Comparison of ENCODE assay signal across 25 mouse cellular contexts in genomic region chr19:10656058-10656457, GRCm38 (mm10). TPM values are rescaled to one million over a fixed set of nuclear protein-coding genes. Genes with fewer than 3 reads are reported as not detected.
A peak's percentile ranks its signal among the peaks of the same experiment; 100 is the strongest.
DNase-seq lines count a peak whose midpoint lies in the region; ATAC-seq and TF ChIP-seq lines count a peak whose summit lies in the region.
"Had no signal": no experiment of that assay in that cellular context is flagged by ENCODE, and none has a peak within 500 bp of the region (broad histone marks: within the 10 kb centered on the region; RNA-seq: fewer than 3 reads in every experiment).

No protein-coding gene starts in this region.

- peak overlapping the region; percentile 56; the same call in 1 of the 2 replicates for H3K27ac ChIP-seq in limb, embryonic 12.5 days
- no peak overlapping the region for H3K27ac ChIP-seq in limb, embryonic 10.5 days
- peak overlapping the region; percentile 61 for H3K27ac ChIP-seq in limb, embryonic 14.5 days (replicated peaks; ENCODE audit: low read depth, low read length)
- peak overlapping the region; percentile 21 for H3K27ac ChIP-seq in liver, embryonic 14.5 days
- H3K27ac ChIP-seq: hindbrain, embryonic 15.5 days; midbrain, embryonic 13.5 days had no signal

- TF ChIP-seq POLR2A in limb, embryonic 14.5 days (IDR thresholded peaks at IDR 0.05; ENCODE audit: borderline replicate concordance, extremely low read depth, insufficient read depth, insufficient read length), result no peak

- ATAC-seq in limb, embryonic 12.5 days (ENCODE audit: insufficient number of reproducible peaks, insufficient read depth, low FRiP score, low TSS enrichment, low read depth), result no peak
- ATAC-seq in limb, embryonic 14.5 days (ENCODE audit: low FRiP score, low read depth), result peak; percentile 82
- ATAC-seq in liver, embryonic 14.5 days (ENCODE audit: insufficient read depth), result no peak
- ATAC-seq: forebrain, postnatal 0 days; midbrain, embryonic 13.5 days had no signal

- H3K4me1 ChIP-seq in limb, embryonic 12.5 days (replicated peaks), result peaks cover 8% of the 10 kb centered on the region; the same call in 1 of the 2 replicates
- H3K4me1 ChIP-seq in limb, embryonic 10.5 days, result peaks cover 7% of the 10 kb centered on the region
- peaks cover 13% of the 10 kb centered on the region for H3K4me1 ChIP-seq in limb, embryonic 14.5 days (ENCODE audit: control insufficient read depth, insufficient read depth, low read length)
- H3K4me1 ChIP-seq in liver, embryonic 14.5 days (replicated peaks; ENCODE audit: control insufficient read depth in 2 of 2, insufficient read depth in 2 of 2, low read length in 1 of 2), result peaks cover 40 to 58% of the 10 kb centered on the region in 2 experiments
- H3K4me1 ChIP-seq: hindbrain, embryonic 15.5 days; midbrain, embryonic 13.5 days had no signal

- no peaks in the 10 kb centered on the region for H3K36me3 ChIP-seq in limb, embryonic 12.5 days
- no peaks in the 10 kb centered on the region for H3K36me3 ChIP-seq in limb, embryonic 10.5 days
- H3K36me3 ChIP-seq in limb, embryonic 14.5 days (ENCODE audit: control insufficient read depth, insufficient read depth, low read length), result no peaks in the 10 kb centered on the region
- H3K36me3 ChIP-seq in liver, embryonic 14.5 days (replicated peaks; ENCODE audit: control insufficient read depth, insufficient read depth, low read depth), result no peaks in the 10 kb centered on the region
- H3K36me3 ChIP-seq: hindbrain, embryonic 15.5 days; midbrain, embryonic 13.5 days had no signal

- no peaks in the 10 kb centered on the region for H3K9me3 ChIP-seq in limb, embryonic 12.5 days
- no peaks in the 10 kb centered on the region for H3K9me3 ChIP-seq in limb, embryonic 10.5 days (replicated peaks)
- no peaks in the 10 kb centered on the region for H3K9me3 ChIP-seq in limb, embryonic 14.5 days (ENCODE audit: control insufficient read depth, low read length)
- no peaks in the 10 kb centered on the region for H3K9me3 ChIP-seq in liver, embryonic 14.5 days (ENCODE audit: control insufficient read depth, low read length)
- H3K9me3 ChIP-seq: hindbrain, embryonic 15.5 days; midbrain, embryonic 13.5 days had no signal

- H3K4me2 ChIP-seq in limb, embryonic 12.5 days, result no peak overlapping the region
- H3K4me2 ChIP-seq in limb, embryonic 14.5 days (replicated peaks; ENCODE audit: low read depth, low read length, severe bottlenecking), result no peak overlapping the region
- H3K4me2 ChIP-seq in liver, embryonic 14.5 days (ENCODE audit: low read depth), result no peak overlapping the region
- H3K4me2 ChIP-seq: hindbrain, embryonic 15.5 days; lung, embryonic 14.5 days; midbrain, embryonic 13.5 days had no signal

- TF ChIP-seq EP300 in liver, embryonic 14.5 days (IDR thresholded peaks at IDR 0.05; ENCODE audit: low read depth), result no peak

- no peaks in the 10 kb centered on the region for H3K27me3 ChIP-seq in limb, embryonic 12.5 days
- H3K27me3 ChIP-seq in limb, embryonic 10.5 days (ENCODE audit: low read depth, poor library complexity, severe bottlenecking), result no peaks in the 10 kb centered on the region
- H3K27me3 ChIP-seq in limb, embryonic 14.5 days (ENCODE audit: control insufficient read depth, insufficient read depth, low read length), result no peaks in the 10 kb centered on the region
- no peaks in the 10 kb centered on the region for H3K27me3 ChIP-seq in liver, embryonic 14.5 days (ENCODE audit: control insufficient read depth, insufficient read depth, low read length)
- H3K27me3 ChIP-seq: hindbrain, embryonic 15.5 days; midbrain, embryonic 13.5 days had no signal

- no peak overlapping the region for H3K4me3 ChIP-seq in limb, embryonic 12.5 days (replicated peaks)
- H3K4me3 ChIP-seq in limb, embryonic 10.5 days, result no peak overlapping the region
- H3K4me3 ChIP-seq in limb, embryonic 14.5 days (replicated peaks; ENCODE audit: low read length), result no peak overlapping the region
- H3K4me3 ChIP-seq in liver, embryonic 14.5 days (ENCODE audit: insufficient read depth in 1 of 2, low read depth in 2 of 2, low read length in 2 of 2), result no peak overlapping the region
- H3K4me3 ChIP-seq: hindbrain, embryonic 15.5 days; midbrain, embryonic 13.5 days had no signal

- no peak for DNase-seq in limb, embryonic 10.5 days (ENCODE audit: low spot score)
- DNase-seq in limb, embryonic 14.5 days (ENCODE audit: low spot score), result peak; percentile 18
- no peak for DNase-seq in liver, embryonic 14.5 days (ENCODE audit: low read depth in 3 of 3, low spot score in 3 of 3)
- DNase-seq in natural killer cell, adult 2 months (ENCODE audit: low spot score in 2 of 2), result no peak
- no peak for DNase-seq in layer of hippocampus, adult 9-10 months (ENCODE audit: low spot score)
- no peak for DNase-seq in layer of hippocampus, adult 11-12 months (ENCODE audit: low spot score)
- DNase-seq: adrenal gland, adult 2 months; cerebellum, adult 11 months; cerebellum, postnatal 10 days; forebrain, postnatal 0 days; gastrocnemius, postnatal 14 days; kidney, postnatal 25 days; lung, embryonic 14.5 days; right cerebral cortex, postnatal 14 days; spleen, adult 18-20 months had no signal

- no peak for TF ChIP-seq CTCF in liver, embryonic 14.5 days (IDR thresholded peaks at IDR 0.05; ENCODE audit: low read depth)

- WGBS in limb, embryonic 12.5 days, result 31% methylated on average over 3 of the region's 3 CpGs
- WGBS in limb, embryonic 10.5 days, result 58% methylated on average over 3 of the region's 3 CpGs
- WGBS in limb, embryonic 14.5 days, result 16% methylated on average over 3 of the region's 3 CpGs
- 65% methylated on average over 3 of the region's 3 CpGs for WGBS in liver, embryonic 14.5 days (ENCODE audit: insufficient replicate concordance)

- H3K9ac ChIP-seq in limb, embryonic 12.5 days (replicated peaks), result no peak overlapping the region
- no peak overlapping the region for H3K9ac ChIP-seq in limb, embryonic 14.5 days (ENCODE audit: low read depth, low read length, severe bottlenecking)
- H3K9ac ChIP-seq in liver, embryonic 14.5 days (replicated peaks), result no peak overlapping the region
- H3K9ac ChIP-seq: forebrain, postnatal 0 days; hindbrain, embryonic 15.5 days; lung, embryonic 14.5 days; midbrain, embryonic 13.5 days had no signal

RNA-seq across cellular contexts. Expression of gene Pga5, which starts 21.8 kb away (rescaled TPM):
- polyA plus RNA-seq in limb, embryonic 12.5 days (2016; fragmentation: Nextera tagmentation; extraction: Ambion mirVana), result not detected in 2 replicates
- not detected in 2 replicates for polyA plus RNA-seq in limb, embryonic 10.5 days (2016; fragmentation: Nextera tagmentation; extraction: Ambion mirVana)
- polyA plus RNA-seq in limb, embryonic 14.5 days (2012; rRNA removed), result 0.12 and 0.23 TPM in 2 replicates
- not detected in 2 replicates for polyA plus RNA-seq in limb, embryonic 14.5 days (2014; fragmentation: Nextera tagmentation; extraction: Ambion mirVana)
- polyA plus RNA-seq in liver, embryonic 14.5 days (2012; rRNA removed), result 0.02 TPM in 1 of 2 replicates, not detected in the other
- not detected in 2 replicates for polyA plus RNA-seq in liver, embryonic 14.5 days (2014; fragmentation: Nextera tagmentation; extraction: Ambion mirVana)
- polyA plus RNA-seq: adrenal gland, adult 2 months; C2C12; cortical plate, adult 2 months; embryonic facial prominence, embryonic 11.5 days; forebrain, embryonic 11.5 days; forebrain, postnatal 0 days; heart, embryonic 16.5 days; hindbrain, embryonic 15.5 days; intestine, embryonic 14.5 days; lung, embryonic 14.5 days; midbrain, embryonic 13.5 days; neural tube, embryonic 11.5 days had no signal

RNA-seq across cellular contexts. Expression of gene Vwce, which starts 22.0 kb away (rescaled TPM):
- polyA plus RNA-seq in limb, embryonic 12.5 days (2016; fragmentation: Nextera tagmentation; extraction: Ambion mirVana), result 2.9 and 3.5 TPM in 2 replicates
- polyA plus RNA-seq in limb, embryonic 10.5 days (2016; fragmentation: Nextera tagmentation; extraction: Ambion mirVana), result 1.8 and 2.8 TPM in 2 replicates
- 7.0 and 10.2 TPM in 2 replicates for polyA plus RNA-seq in limb, embryonic 14.5 days (2012; rRNA removed)
- polyA plus RNA-seq in limb, embryonic 14.5 days (2014; fragmentation: Nextera tagmentation; extraction: Ambion mirVana), result 3.2 TPM in 2 replicates
- 6.7 and 8.5 TPM in 2 replicates for polyA plus RNA-seq in liver, embryonic 14.5 days (2012; rRNA removed)
- 5.4 and 7.4 TPM in 2 replicates for polyA plus RNA-seq in liver, embryonic 14.5 days (2014; fragmentation: Nextera tagmentation; extraction: Ambion mirVana)

RNA-seq across cellular contexts. Expression of gene Vps37c, which starts 32.5 kb away (rescaled TPM):
- polyA plus RNA-seq in limb, embryonic 12.5 days (2016; fragmentation: Nextera tagmentation; extraction: Ambion mirVana), result 27.6 and 33.4 TPM in 2 replicates
- 34.3 and 37.7 TPM in 2 replicates for polyA plus RNA-seq in limb, embryonic 10.5 days (2016; fragmentation: Nextera tagmentation; extraction: Ambion mirVana)
- polyA plus RNA-seq in limb, embryonic 14.5 days (2012; rRNA removed), result 30.2 and 37.4 TPM in 2 replicates
- polyA plus RNA-seq in limb, embryonic 14.5 days (2014; fragmentation: Nextera tagmentation; extraction: Ambion mirVana), result 37.6 and 42.6 TPM in 2 replicates
- 6.0 and 6.3 TPM in 2 replicates for polyA plus RNA-seq in liver, embryonic 14.5 days (2012; rRNA removed)
- polyA plus RNA-seq in liver, embryonic 14.5 days (2014; fragmentation: Nextera tagmentation; extraction: Ambion mirVana), result 9.3 and 10.4 TPM in 2 replicates

RNA-seq across cellular contexts. Expression of gene Tkfc, which starts 50.6 kb away (rescaled TPM):
- 17.4 and 18.2 TPM in 2 replicates for polyA plus RNA-seq in limb, embryonic 12.5 days (2016; fragmentation: Nextera tagmentation; extraction: Ambion mirVana)
- 19.7 and 22.8 TPM in 2 replicates for polyA plus RNA-seq in limb, embryonic 10.5 days (2016; fragmentation: Nextera tagmentation; extraction: Ambion mirVana)
- polyA plus RNA-seq in limb, embryonic 14.5 days (2012; rRNA removed), result 24.1 and 25.5 TPM in 2 replicates
- 14.6 and 15.4 TPM in 2 replicates for polyA plus RNA-seq in limb, embryonic 14.5 days (2014; fragmentation: Nextera tagmentation; extraction: Ambion mirVana)
- polyA plus RNA-seq in liver, embryonic 14.5 days (2012; rRNA removed), result 11.7 and 13.9 TPM in 2 replicates
- polyA plus RNA-seq in liver, embryonic 14.5 days (2014; fragmentation: Nextera tagmentation; extraction: Ambion mirVana), result 15.1 and 15.6 TPM in 2 replicates

RNA-seq across cellular contexts. Expression of gene Ddb1, which starts 50.9 kb away (rescaled TPM):
- 467 and 486 TPM in 2 replicates for polyA plus RNA-seq in limb, embryonic 12.5 days (2016; fragmentation: Nextera tagmentation; extraction: Ambion mirVana)
- 443 and 508 TPM in 2 replicates for polyA plus RNA-seq in limb, embryonic 10.5 days (2016; fragmentation: Nextera tagmentation; extraction: Ambion mirVana)
- polyA plus RNA-seq in limb, embryonic 14.5 days (2012; rRNA removed), result 346 and 349 TPM in 2 replicates
- 358 and 386 TPM in 2 replicates for polyA plus RNA-seq in limb, embryonic 14.5 days (2014; fragmentation: Nextera tagmentation; extraction: Ambion mirVana)
- 66.8 and 91.2 TPM in 2 replicates for polyA plus RNA-seq in liver, embryonic 14.5 days (2012; rRNA removed)
- polyA plus RNA-seq in liver, embryonic 14.5 days (2014; fragmentation: Nextera tagmentation; extraction: Ambion mirVana), result 133 and 147 TPM in 2 replicates
